Mouse (Mus musculus): Measurements from ENCODE around the gene Gm9999. TPM values are rescaled to one million over a fixed set of nuclear protein-coding genes. Genes with fewer than 3 reads are reported as not detected.
A peak's percentile ranks its signal among the peaks of the same experiment; 100 is the strongest.

Gm9999 gene
- polyA plus RNA-seq, 1 experiment from 2014 or later = not detected

- H3K36me3 ChIP-seq (ENCODE audit: control insufficient read depth, insufficient read depth, low read length) = peaks cover 10% of the 10 kb centered on the region; the same call in 1 of the 2 replicates
- no peak overlapping the region for H3K9ac ChIP-seq (ENCODE audit: low read length)
- no peaks in the 10 kb centered on the region for H3K27me3 ChIP-seq (ENCODE audit: control insufficient read depth, insufficient read depth, low read length)
- no peak for ATAC-seq (ENCODE audit: insufficient number of reproducible peaks, low FRiP score, low TSS enrichment, low read depth)
- H3K4me3 ChIP-seq (ENCODE audit: low read depth, low read length) = no peak overlapping the region
- WGBS = 81% methylated on average over 4 of the region's 4 CpGs
- no peak overlapping the region for H3K4me2 ChIP-seq (ENCODE audit: low read depth, severe bottlenecking)
- no peak overlapping the region for H3K27ac ChIP-seq (replicated peaks; ENCODE audit: low read depth, low read length)
- DNase-seq (ENCODE audit: low spot score) = no peak
- peaks cover 2% of the 10 kb centered on the region; the same call in 1 of the 2 replicates for H3K4me1 ChIP-seq (ENCODE audit: control insufficient read depth, insufficient read depth, low read length)
- H3K9me3 ChIP-seq (ENCODE audit: control insufficient read depth, low read length) = no peaks in the 10 kb centered on the region
Measured at GRCm38 (mm10) chr7:47001900-47002275, 18.5 kb downstream of the Gm9999 start.

GRCm38 (mm10) chr7:47003411-47004115, 20.2 kb downstream of the Gm9999 start:
- 37% methylated on average over 3 of the region's 3 CpGs for WGBS
- H3K9me3 ChIP-seq (ENCODE audit: control insufficient read depth, low read length) = no peaks in the 10 kb centered on the region
- H3K27ac ChIP-seq (replicated peaks; ENCODE audit: low read depth, low read length) = no peak overlapping the region
- no peak overlapping the region for H3K4me3 ChIP-seq (ENCODE audit: low read depth, low read length)
- 0 out of 2 replicates have a peak, but pooled peaks cover under 1% of the 10 kb centered on the region for H3K36me3 ChIP-seq (ENCODE audit: control insufficient read depth, insufficient read depth, low read length)
- H3K4me2 ChIP-seq (ENCODE audit: low read depth, severe bottlenecking) = no peak overlapping the region
- no peaks in the 10 kb centered on the region for H3K27me3 ChIP-seq (ENCODE audit: control insufficient read depth, insufficient read depth, low read length)
- ATAC-seq (ENCODE audit: insufficient number of reproducible peaks, low FRiP score, low TSS enrichment, low read depth) = no peak
- no peak overlapping the region for H3K9ac ChIP-seq (ENCODE audit: low read length)
- no peak for DNase-seq (ENCODE audit: low spot score)
- H3K4me1 ChIP-seq (ENCODE audit: control insufficient read depth, insufficient read depth, low read length) = peaks cover 5% of the 10 kb centered on the region; the same call in 1 of the 2 replicates

DNA sequence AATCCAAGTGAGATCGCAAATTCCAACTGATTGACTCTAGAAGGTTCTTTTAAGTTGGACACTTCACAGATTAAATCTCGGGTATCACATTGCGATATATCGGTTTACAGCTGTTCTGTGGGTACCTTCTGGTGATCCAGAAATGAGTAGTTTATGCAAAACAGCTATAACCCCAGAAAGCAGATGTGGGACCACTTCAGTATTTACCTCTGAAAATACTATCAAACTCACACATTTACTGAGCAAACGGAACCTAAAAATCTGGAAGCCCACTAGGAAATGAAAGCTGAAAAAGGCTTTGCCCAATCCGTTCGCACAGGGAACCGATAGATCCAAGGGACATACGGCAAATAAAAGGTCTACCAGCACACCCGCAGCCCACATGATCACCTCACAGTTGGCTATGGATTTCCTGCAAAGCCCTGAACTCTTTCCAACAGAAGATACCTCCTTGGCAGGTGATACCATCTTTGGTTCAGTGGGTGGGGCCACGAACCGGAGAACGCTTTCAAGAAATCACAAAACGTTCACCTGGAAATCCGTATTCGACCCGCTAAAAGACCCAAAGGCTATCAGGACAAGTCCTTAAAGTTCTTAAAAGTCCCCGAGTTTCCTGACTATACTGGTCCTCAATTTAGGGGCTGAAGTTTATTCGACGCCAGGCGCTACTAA, 23.9 kb downstream of the Gm9999 start:
- H3K27me3 ChIP-seq (ENCODE audit: control insufficient read depth, insufficient read depth, low read length) = no peaks in the 10 kb centered on the region
- 26% methylated on average over 21 of the region's 21 CpGs for WGBS
- no peak for ATAC-seq (ENCODE audit: insufficient number of reproducible peaks, low FRiP score, low TSS enrichment, low read depth)
- H3K4me3 ChIP-seq (ENCODE audit: low read depth, low read length) = peak overlapping the region; percentile 57
- peaks cover 5% of the 10 kb centered on the region; the same call in 1 of the 2 replicates for H3K4me1 ChIP-seq (ENCODE audit: control insufficient read depth, insufficient read depth, low read length)
- no peak overlapping the region for H3K27ac ChIP-seq (replicated peaks; ENCODE audit: low read depth, low read length)
- H3K4me2 ChIP-seq (ENCODE audit: low read depth, severe bottlenecking) = peak overlapping the region; percentile 73
- no peaks in the 10 kb centered on the region for H3K9me3 ChIP-seq (ENCODE audit: control insufficient read depth, low read length)
- H3K9ac ChIP-seq (ENCODE audit: low read length) = peak overlapping the region; percentile 49
- H3K36me3 ChIP-seq (ENCODE audit: control insufficient read depth, insufficient read depth, low read length) = no peaks in the 10 kb centered on the region
- no peak for DNase-seq (ENCODE audit: low spot score)

DNA sequence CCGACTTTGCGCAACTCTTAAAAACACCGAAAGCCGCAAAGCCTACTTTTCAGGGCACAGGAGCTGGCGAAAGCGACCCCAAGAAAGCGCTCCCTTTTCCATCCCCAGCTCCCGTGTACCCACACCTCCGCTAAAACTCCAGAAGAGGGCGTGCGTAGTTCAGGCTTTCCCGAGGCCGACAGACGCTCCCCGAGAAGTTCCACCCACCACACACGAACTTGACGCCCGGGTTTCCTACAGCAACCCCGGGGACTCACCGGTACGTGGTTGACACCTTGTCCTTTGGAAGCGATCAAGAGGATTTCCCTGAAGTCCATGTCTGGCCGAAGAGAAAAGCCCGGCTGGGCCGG, 24.4 kb downstream of the Gm9999 start:
- Histone ChIP-seq H3K4me1 (ENCODE audit: control insufficient read depth, insufficient read depth, low read length) (peaks cover 5% of the 10 kb centered on the region; the same call in 1 of the 2 replicates), H3K4me3 (ENCODE audit: low read depth, low read length) (peak overlapping the region; percentile 57), H3K4me2 (ENCODE audit: low read depth, severe bottlenecking) (peak overlapping the region; percentile 73), H3K9ac (ENCODE audit: low read length) (peak overlapping the region; percentile 49), H3K27me3 (ENCODE audit: control insufficient read depth, insufficient read depth, low read length) (no peaks in the 10 kb centered on the region), H3K9me3 (ENCODE audit: control insufficient read depth, low read length) (no peaks in the 10 kb centered on the region), H3K36me3 (ENCODE audit: control insufficient read depth, insufficient read depth, low read length) (no peaks in the 10 kb centered on the region), H3K27ac (replicated peaks; ENCODE audit: low read depth, low read length) (no peak overlapping the region)
- 0% methylated on average over 25 of the region's 25 CpGs for WGBS
- ATAC-seq (ENCODE audit: insufficient number of reproducible peaks, low FRiP score, low TSS enrichment, low read depth) (peak; percentile 54), DNase-seq (ENCODE audit: low spot score) (no peak)

DNA sequence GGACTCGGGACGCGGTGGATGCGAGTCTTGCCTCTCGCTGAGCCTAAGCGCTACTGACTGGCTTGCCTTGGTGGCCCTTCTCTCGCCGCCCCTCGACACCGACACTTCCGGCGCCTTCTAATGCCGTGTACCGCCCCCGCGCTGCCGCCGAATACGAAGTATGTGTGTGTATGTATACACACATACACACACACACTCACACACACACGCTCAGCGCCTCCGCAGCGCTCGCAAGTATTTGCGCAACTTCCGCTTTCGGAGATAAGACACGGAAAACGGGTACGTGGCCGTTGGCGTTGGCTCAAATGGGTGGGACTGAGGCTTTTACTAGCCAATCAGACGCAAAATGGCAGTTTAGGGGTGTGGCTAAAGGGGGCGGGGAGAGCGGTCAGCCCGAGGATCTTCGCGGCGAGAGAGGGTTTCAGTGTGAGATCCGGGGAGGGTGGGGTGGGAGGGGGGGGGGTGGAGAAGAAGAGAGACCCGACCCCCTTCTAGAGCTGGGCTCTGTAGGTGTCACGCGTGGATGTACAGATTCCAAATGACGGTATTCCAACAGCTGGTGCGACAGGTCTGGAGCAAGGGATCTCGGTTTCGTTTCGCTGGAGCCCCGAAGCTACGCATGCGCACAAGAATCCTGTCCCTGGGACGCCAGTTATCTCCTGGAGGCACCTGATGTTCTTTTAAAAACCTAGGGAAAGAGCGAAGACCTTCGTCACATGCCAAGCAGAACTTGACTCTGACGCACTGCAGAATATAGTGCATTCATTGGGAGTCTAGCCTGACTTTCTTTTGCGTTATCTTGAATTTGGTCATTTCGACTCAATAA, 25.0 kb downstream of the Gm9999 start, which contains the start of gene Spty2d1:
Gene Spty2d1 (minus strand): TSS at position 244 of the 826 bp plus-strand sequence.
- Histone ChIP-seq H3K27ac (replicated peaks; ENCODE audit: low read depth, low read length) (no peak within 1 kb of the TSS), H3K36me3 (ENCODE audit: control insufficient read depth, insufficient read depth, low read length) (no peaks in the 10 kb centered on the region), H3K9me3 (ENCODE audit: control insufficient read depth, low read length) (no peaks in the 10 kb centered on the region), H3K4me1 (ENCODE audit: control insufficient read depth, insufficient read depth, low read length) (peaks cover 5% of the 10 kb centered on the region; the same call in 1 of the 2 replicates), H3K4me2 (ENCODE audit: low read depth, severe bottlenecking) (peak within 1 kb of the TSS; percentile 73), H3K4me3 (ENCODE audit: low read depth, low read length) (peak within 1 kb of the TSS; percentile 57), H3K9ac (ENCODE audit: low read length) (peak within 1 kb of the TSS; percentile 49), H3K27me3 (ENCODE audit: control insufficient read depth, insufficient read depth, low read length) (no peaks in the 10 kb centered on the region)
- 1% methylated on average over 57 of the region's 57 CpGs for WGBS
- peak; percentile 93 for ATAC-seq (ENCODE audit: insufficient number of reproducible peaks, low FRiP score, low TSS enrichment, low read depth)
- peak; percentile 95 for DNase-seq (ENCODE audit: low spot score)

- 51% methylated on average over 9 of the region's 9 CpGs for WGBS
- Histone ChIP-seq H3K9me3 (ENCODE audit: control insufficient read depth, low read length) (no peaks in the 10 kb centered on the region), H3K27ac (replicated peaks; ENCODE audit: low read depth, low read length) (no peak overlapping the region), H3K4me3 (ENCODE audit: low read depth, low read length) (no peak overlapping the region), H3K27me3 (ENCODE audit: control insufficient read depth, insufficient read depth, low read length) (no peaks in the 10 kb centered on the region), H3K9ac (ENCODE audit: low read length) (no peak overlapping the region), H3K4me1 (ENCODE audit: control insufficient read depth, insufficient read depth, low read length) (peaks cover 2% of the 10 kb centered on the region; the same call in 1 of the 2 replicates), H3K4me2 (ENCODE audit: low read depth, severe bottlenecking) (no peak overlapping the region), H3K36me3 (ENCODE audit: control insufficient read depth, insufficient read depth, low read length) (no peaks in the 10 kb centered on the region)
- ATAC-seq (ENCODE audit: insufficient number of reproducible peaks, low FRiP score, low TSS enrichment, low read depth) = no peak
- DNase-seq (ENCODE audit: low spot score) = no peak
Measured at GRCm38 (mm10) chr7:47013131-47013767, 29.9 kb downstream of the Gm9999 start.

DNA sequence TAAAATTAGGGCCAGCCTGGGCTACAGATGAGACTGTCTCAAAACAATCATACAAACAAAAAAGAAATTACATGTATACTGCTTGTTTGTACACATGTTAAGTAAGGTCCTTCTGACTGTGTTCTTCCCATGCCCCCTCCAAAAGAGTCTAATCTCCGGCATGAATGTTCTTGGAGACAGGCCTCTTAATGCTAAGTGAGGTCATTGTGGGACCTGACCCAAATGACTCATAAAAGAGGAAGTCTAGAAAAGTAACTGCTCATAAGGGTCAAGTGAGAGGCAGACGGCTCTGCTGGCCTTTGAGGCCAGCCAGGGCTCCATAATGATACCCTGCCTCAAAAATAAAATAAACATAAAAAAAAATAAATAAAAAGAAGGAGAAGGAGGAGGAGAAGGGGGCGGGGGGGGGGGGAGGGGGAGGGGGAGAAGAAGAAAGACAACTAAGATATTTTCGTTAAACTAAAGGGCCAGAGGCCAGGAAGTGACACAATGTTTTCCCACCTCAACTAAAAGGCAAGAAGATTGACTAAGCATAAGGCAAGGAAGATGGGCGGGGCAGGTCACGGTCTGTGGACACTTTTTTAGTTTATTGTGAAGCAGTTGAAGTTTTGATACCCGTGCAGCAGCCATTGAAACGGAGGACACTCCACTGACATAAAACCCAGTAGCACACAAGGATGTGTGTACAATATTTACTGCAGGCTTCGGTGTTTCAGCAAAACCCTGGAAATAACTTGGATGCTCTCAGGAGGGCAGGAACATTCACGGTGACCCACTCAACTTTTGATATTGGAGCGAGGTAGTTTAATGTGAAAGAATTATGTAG, 31.4 kb downstream of the Gm9999 start:
- ATAC-seq (ENCODE audit: insufficient number of reproducible peaks, low FRiP score, low TSS enrichment, low read depth) (no peak), DNase-seq (ENCODE audit: low spot score) (no peak)
- Histone ChIP-seq H3K27ac (replicated peaks; ENCODE audit: low read depth, low read length) (no peak overlapping the region), H3K9me3 (ENCODE audit: control insufficient read depth, low read length) (no peaks in the 10 kb centered on the region), H3K4me1 (ENCODE audit: control insufficient read depth, insufficient read depth, low read length) (peaks cover 2% of the 10 kb centered on the region; the same call in 1 of the 2 replicates), H3K4me2 (ENCODE audit: low read depth, severe bottlenecking) (no peak overlapping the region), H3K27me3 (ENCODE audit: control insufficient read depth, insufficient read depth, low read length) (no peaks in the 10 kb centered on the region), H3K4me3 (ENCODE audit: low read depth, low read length) (no peak overlapping the region), H3K9ac (ENCODE audit: low read length) (no peak overlapping the region), H3K36me3 (ENCODE audit: control insufficient read depth, insufficient read depth, low read length) (no peaks in the 10 kb centered on the region)
- 66% methylated on average over 10 of the region's 11 CpGs for WGBS
